Mouse (Mus musculus): Measurements from ENCODE around the gene Kcnma1.

DNA sequence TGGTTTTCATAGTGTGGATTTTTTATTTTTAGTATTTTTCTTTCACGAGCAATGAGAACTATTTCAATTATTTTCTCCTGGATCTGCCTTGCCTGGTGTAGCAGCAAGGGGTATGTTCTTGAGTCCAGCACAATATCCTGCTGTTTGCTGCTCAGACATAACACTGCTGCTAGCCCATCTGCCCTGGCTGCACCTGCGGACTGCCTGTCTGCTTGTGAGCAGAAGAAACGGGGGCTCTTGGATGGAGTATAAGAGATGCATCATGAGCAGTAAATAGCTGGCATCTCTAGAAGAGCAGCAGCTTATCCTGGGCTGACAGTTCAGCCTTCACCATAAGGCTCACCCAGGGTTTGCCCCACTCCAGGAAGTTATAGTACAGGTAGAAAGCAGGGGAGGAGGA lies 687.5 kb downstream of the Kcnma1 start:
- TF ChIP-seq POLR2A (IDR thresholded peaks at IDR 0.05; ENCODE audit: borderline replicate concordance, control insufficient read depth, low read depth, low read length) (no peak), CTCF (IDR thresholded peaks at IDR 0.05; ENCODE audit: control insufficient read depth, insufficient read depth, low read length) (no peak)
